Mouse (Mus musculus): ENCODE measurements at regions not wholly inside any gene's neighbourhood (a gene's known extent, or its start where the extent isn't known, plus 50 kb on each side); places are given as distances from the start of the nearest gene placed in this dataset.
"Not testable (repeated sequence)": the region's sequence is repeated elsewhere in the genome, so short reads cannot be mapped to it uniquely, and the experiment has no call there.

- DNase-seq (ENCODE audit: low spot score in 2 of 2) = no peak
These were observed 163.5 kb downstream of the Opa1 start for GRCm38 (mm10) chr16:29742497-29743230.

DNA sequence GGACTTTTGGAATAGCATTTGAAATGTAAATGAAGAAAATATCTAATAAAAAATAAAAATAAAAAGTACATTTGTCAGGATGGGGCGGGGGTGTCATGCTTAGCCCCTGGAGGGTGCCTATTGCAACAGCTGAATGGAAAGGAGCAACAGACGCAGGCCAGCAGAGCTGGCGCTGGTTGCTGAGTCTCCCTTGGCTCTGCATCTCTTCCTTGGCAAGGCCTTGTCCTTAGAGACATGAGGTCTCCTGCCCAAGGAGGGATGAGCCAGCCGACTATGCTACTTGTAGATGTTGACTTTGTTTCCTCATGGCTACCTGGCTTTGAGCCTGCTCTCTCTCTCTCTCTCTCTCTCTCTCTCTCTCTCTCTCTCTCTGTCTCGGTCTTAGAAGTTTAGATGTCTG is 166.4 kb downstream of the Opa1 start:
- DNase-seq (ENCODE audit: low spot score in 2 of 2) = peak in 1 of 2 experiments; percentile 58

GRCm38 (mm10) chr16:29746245-29746644 is 167.1 kb downstream of the Opa1 start:
- DNase-seq (ENCODE audit: low spot score in 2 of 2) = no peak

DNA sequence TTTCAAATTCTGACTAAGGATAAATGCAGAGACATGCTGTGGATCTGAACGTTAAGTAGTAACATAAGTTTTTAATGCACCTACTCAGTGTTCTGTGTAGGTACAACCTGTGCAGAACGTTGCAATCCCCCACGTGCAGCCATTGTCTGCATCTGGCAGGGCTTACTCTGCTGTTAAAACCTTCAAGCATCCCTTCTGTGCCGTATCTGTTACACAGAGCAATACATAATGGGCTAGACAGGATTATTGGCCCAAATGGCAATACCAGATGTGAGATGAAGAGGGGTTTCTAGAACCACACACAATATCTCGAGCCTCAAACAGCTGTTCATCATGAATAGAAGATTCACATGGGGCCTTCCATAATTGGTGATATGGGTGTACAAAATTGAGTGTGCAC is 170.0 kb downstream of the Opa1 start:
- no peak for DNase-seq (ENCODE audit: low spot score in 2 of 2)

DNA sequence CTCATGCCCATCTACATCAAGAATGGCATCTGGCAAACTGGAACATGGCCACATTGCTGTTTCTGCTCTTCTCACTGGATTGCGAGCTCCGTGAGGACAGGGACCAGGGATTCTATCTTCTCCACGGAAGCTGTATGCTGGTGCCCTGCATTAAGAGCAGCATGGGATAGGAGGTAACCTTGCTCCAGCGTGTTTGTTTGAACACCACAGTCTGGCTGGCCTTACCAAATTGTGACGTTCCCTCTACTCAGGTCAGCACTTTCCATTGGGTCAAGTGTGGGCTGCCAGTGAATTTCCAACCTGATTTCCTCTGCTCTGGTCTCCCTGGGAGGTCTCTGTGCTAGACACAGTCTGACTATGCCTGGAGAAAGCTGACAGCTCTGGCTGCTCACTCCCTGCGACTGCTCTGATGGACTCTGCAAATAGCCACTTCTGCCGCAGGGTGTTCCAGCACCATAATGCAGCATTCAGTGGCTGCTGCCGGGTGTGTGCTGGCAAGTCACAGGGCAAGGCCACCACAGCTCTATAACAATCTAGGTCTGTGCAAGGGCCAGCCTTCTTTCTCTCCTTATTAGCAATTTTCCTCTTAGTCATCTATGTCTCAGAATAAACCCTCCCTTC is 175.6 kb downstream of the Opa1 start:
- DNase-seq (ENCODE audit: low spot score in 2 of 2) = no peak

- no peak for DNase-seq (ENCODE audit: low spot score in 2 of 2)
These were observed 179.1 kb downstream of the Opa1 start for GRCm38 (mm10) chr16:29758246-29758645.

DNA sequence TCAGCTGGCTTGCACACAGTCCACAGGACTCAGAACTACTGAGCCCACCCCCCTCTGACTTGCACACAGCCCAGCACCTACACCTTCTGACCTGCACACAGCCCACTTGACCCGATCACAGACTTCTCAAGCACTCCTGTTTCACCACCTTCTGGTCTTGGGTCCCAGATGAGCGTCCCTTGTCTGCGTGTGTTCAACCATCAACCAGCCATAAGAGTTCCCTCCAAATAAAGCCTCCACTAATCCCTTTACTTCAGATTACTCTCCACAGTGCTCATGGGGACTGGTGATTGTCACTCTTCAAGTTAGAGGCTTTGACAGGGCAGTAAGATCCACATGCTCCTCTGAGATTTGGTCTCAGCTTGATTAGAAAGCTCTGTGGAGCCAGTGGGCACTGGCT is 180.3 kb downstream of the Opa1 start:
- no peak for DNase-seq (ENCODE audit: low spot score in 2 of 2)

DNA sequence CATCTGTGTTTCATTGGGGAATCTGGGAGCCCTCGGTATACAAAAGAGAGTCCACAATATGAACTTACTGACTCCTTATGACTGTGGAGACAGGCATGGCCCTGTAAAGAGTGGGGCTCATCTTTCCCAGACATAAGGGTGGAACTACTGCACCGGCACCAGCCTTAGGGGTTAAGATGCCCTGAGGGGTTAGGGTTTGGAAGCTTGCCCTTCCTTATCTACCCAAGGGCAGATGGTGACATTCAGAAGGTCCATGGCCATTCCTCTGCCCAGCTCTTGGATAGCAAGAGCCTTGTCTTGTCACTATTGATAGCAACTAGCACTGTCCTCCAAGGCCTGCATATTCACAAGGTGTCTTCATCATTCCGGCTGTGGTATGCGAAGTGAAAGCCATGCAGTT is 181.5 kb downstream of the Opa1 start:
- DNase-seq (ENCODE audit: low spot score in 2 of 2) = no peak

GRCm38 (mm10) chr16:29761779-29762277 is 182.7 kb downstream of the Opa1 start:
- peak; percentile 58 to 79 for DNase-seq (ENCODE audit: low spot score in 2 of 2)

- no peak for DNase-seq (ENCODE audit: low spot score in 2 of 2)
These were observed 185.2 kb downstream of the Opa1 start for GRCm38 (mm10) chr16:29764376-29764775.

GRCm38 (mm10) chr16:29765801-29766200 is 186.7 kb downstream of the Opa1 start:
- not testable (repeated sequence) for DNase-seq (ENCODE audit: low spot score in 2 of 2)

- DNase-seq (ENCODE audit: low spot score in 2 of 2) = no peak
These were observed 192.2 kb downstream of the Opa1 start for GRCm38 (mm10) chr16:29771320-29771719.

GRCm38 (mm10) chr16:29771728-29772608 is 192.8 kb downstream of the Opa1 start:
- no peak for DNase-seq (ENCODE audit: low spot score in 2 of 2)

- no peak for DNase-seq (ENCODE audit: low spot score in 2 of 2)
These were observed 193.5 kb downstream of the Opa1 start for GRCm38 (mm10) chr16:29772609-29772988.

- no peak for DNase-seq (ENCODE audit: low spot score in 2 of 2)
These were observed 193.9 kb downstream of the Opa1 start for GRCm38 (mm10) chr16:29773056-29773455.

DNA sequence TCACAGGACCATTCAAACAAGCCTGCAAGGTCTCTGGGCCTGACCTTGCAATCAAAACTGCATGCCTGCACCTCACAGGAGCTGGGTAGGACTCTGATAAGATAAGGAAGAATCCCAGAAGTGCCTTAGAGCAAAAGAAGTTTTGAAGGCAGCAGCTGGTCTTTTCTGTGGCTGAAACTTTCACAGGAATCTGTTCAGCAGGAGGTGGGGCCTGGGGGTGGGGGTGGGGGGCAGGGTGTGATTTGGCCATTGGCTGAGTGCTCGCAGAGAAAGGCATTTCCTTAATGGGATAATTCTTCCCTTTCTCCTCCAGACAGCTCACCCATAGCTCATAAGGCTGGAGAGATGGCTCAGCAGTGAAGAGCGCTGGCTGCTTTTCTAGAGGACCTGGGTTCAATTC is 195.8 kb downstream of the Opa1 start:
- no peak for DNase-seq (ENCODE audit: low spot score in 2 of 2)

DNA sequence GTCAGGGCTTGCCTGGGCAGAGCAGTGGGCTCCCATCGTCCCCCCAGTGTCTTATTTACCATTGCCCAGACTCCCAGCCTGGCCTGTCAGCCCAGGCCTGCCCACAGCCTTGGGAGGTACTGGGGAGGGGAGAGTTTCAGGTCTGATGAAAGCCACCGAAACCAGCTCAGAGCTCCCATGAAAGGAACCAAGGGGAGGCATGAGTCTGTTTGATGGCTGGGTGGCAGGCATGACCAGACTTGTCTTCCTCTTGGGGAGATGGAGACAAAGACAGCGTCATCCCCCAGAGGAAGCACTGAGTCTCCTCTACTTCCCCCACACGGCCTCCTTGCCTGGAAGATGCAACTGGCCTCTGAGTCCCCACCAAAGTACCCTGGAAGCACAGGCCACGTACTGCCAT is 196.7 kb downstream of the Opa1 start:
- no peak for DNase-seq (ENCODE audit: low spot score in 2 of 2)

GRCm38 (mm10) chr16:29782441-29782840 is 203.3 kb downstream of the Opa1 start:
- DNase-seq (ENCODE audit: low spot score in 2 of 2) = peak; percentile 45 to 64

GRCm38 (mm10) chr16:29785114-29785513 is 206.0 kb downstream of the Opa1 start:
- no peak for DNase-seq (ENCODE audit: low spot score in 2 of 2)

GRCm38 (mm10) chr16:29786540-29786939 is 207.4 kb downstream of the Opa1 start:
- DNase-seq (ENCODE audit: low spot score in 2 of 2) = no peak

DNA sequence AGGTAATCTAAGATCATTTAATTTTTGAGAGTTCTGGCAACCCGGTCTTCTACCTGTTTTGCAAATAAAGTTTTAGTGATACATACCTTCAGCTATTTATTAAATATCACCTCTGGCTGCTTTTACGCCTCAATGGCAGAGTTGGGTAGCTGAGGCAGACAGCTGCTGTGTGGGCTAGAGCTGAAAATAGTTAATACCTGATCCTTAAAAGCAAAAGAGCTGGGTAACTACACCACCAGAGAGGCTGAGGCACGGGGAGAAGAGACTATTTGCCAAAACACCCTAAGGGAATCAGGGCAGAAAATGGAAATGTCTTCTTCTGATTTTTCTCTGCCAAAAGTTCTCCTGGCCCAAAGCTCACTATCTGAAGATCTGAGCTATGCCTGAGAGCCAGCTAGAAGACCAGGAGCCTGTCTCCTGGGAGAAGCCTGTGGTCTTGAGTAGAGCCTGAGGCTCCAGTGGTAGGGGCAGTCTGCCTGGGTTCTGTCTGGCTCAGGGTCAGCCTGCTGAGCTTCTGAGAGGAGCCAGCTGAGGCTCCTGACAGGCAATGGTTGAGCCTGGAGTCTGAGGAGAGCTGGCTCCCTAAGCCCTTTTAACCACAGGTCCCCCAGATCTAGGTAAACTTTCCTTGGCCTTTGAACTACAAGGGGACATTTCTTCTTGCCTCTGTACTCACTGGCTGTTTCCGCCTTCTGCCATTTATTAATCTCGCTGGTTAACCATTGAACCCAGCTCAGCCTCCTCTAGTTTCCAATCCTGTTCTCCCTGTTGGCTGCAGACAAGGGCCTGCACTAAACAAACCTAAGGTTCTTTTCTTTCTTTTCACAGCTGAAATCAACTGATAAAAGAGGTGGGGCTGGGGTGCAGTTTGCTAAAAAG is 208.7 kb downstream of the Opa1 start:
- no peak for DNase-seq (ENCODE audit: low spot score in 2 of 2)

Data from gastrocnemius, adult 8-10 months (tissue).